Mouse (Mus musculus) cerebellum, adult (tissue): Measurements from ENCODE around the gene Ndufa11.

Experiments
- ATAC-seq: cut with Nextera tagmentation; 2 replicates; pipeline ENCODE4 v1.9.2; 2017; ENCODE audit warnings: mild to moderate bottlenecking, moderate library complexity, mixed read lengths; ENCODE audit not compliant: insufficient number of reproducible peaks, low FRiP score, low TSS enrichment

Gene Ndufa11

DNA sequence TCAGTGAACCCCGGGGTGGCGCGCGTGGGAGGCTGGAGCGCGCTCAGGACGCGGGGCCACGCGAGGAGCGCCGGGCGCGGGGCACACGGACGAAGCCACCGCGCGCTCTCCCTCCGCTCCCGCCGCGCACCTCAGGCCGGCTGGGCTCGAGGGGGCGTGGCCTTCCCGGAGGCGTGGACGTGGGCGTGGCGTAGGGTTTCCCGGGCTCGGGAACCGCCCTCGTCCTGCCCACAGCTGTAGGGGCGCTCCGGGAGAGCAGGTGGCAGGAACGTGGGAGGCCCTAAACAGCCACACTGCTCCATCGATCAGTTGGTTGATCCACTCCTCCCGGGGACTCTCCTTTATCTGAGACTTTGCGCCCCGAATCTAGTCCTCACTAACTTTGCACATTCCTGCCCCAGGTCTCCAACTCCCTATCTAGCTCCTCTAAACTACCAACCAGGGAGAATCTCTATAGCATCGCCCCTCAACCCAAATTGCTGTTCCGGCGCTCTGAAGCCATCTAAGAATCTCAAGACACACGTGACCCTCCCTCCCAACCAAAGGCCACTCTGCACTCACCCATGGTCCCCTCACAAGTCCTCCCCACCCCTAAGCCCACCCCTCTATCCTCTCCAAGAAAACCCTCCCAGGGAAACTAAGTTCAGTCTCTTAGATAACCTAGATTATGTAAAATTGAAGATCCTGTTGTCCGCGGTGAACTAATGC, 40.0 kb downstream of the Ndufa11 start, which contains the start of gene Nrtn:
Nrtn (minus strand) TSS at position 115 of the 708 bp plus-strand sequence.
- no peak for ATAC-seq

DNA sequence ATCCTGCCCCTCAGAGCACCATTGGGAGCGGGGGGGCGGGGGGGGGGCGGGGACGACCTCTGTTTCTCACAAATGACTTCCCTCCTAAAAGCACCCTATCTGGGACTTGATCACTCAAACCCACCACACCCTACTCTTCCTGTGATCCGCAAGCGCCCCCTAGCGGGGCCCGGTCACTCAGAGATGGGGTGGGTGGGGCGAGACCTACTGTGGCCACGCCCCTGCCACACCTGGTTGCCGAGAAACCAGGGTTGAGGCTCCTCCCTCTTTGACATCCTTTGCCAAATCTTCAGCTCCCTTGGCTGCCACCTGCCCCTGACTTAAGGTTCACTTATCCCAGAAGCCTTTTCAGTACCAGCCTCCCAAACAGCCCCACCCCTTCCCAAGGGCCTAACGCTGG, 40.6 kb downstream of the Ndufa11 start:
- no peak for ATAC-seq

DNA sequence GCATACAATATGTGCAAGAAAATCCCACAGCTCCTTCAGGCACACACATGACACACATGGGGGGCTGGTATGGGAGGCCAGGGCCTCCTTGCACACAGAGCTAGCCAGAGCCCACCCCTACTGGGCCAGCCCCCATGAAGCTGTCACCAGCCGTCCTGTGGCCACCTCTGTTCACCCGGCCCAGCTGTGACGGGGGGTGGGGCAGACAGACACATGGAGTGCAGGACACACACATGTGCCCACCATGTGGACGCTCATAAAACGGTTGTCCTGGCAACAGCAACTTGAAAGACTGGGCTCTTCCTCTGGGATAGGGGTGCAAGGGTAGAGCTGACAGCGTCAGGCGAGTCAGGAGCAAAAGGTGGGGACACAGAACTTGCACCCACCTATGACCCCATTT, 41.7 kb downstream of the Ndufa11 start:
- ATAC-seq = no peak

GRCm38 (mm10) chr17:56761077-56761476, 43.5 kb downstream of the Ndufa11 start:
- ATAC-seq = no peak

DNA sequence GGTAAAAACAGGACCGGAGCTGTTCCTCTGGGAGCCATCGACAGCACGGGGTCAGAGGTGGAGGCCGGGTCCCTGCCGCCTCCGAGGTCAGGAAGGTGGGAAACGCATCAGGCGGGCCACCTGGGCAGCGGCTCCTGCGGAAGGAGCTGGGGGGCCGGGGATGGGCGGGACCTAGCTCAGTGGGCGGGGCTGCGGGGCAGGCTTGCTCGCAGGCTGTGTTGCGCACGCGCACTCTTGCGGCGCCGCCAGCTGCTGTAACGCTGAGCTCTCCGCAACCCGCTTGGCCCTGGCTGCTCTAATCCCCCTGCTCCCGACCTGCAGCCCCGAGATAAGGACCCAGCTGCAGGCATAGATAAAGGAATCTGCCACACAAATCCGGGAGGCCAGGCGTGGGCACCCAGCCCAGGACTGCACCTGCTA, 44.4 kb downstream of the Ndufa11 start:
- peak; percentile 14; the same call in 1 of the 2 replicates for ATAC-seq

- no peak for ATAC-seq
Observed at GRCm38 (mm10) chr17:56762769-56763731, 45.5 kb downstream of the Ndufa11 start.

DNA sequence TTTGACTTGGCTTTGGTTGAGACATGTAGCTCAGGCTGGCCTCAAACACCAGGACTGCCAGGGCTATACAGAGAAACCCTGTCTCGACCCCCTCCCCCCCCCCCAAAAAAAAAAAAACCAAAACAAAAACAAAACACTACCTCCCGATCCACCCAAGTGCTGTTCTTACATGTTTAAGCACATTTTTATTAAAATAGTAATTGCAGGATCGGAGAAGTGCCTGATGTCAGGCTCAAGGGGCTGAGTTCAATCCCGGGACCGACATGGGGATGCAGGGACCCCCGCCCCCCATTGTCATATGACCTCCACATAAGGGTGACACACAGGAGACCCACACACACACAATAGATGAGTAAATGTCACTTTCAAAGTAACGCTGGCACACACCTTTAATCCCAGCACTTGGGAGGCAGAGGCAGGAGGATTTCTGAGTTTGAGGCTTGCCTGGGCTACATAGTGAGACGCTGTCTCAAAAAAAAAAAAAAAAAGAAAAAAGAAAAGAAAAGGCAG, 46.2 kb downstream of the Ndufa11 start:
- ATAC-seq = no peak

DNA sequence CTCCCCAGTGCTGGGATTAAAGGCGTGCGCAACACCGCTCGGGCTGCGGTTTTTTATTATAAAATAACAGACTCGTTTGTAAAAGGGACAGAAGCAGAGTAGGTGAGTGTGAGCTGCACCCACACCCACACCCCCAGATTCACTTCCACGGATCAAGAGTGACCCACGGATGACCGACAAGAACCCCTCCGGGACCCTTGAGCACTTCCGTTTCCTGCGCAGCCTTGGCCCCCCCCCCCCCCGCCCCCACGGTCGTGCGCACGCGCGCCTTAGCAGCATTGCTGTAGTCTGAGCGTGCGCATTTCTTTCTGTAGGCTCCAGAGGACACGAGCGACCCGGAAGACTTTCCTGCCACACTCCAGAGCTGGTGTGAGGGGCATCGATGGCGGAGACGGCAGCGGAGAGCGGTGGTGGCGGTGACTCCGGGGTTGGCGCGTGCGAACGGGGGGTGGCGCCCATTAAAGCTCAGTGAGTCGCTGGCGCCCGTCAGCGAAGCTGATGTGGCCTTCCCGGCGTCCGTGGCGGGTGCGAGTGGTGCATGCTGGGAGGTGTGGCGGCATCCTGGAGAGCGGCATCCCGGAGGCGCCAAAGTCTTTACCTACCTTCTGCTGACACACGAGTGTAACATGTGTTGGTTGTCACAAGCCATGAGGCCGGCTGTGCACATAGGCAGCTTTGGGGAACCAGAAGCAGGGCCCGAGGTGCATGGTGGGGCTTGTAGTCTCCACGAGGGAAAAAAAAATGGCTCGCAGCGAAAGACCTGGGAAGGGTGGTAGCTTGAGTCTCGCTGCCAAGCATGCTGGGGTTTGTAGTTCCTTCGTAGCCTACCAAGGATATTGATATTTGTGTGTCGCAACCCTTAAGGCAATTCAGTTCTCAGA, 47.1 kb downstream of the Ndufa11 start, which contains the start of gene Dus3l:
Dus3l (plus strand) TSS at position 284 of the 881 bp plus-strand sequence.
- peak; percentile 80 for ATAC-seq

DNA sequence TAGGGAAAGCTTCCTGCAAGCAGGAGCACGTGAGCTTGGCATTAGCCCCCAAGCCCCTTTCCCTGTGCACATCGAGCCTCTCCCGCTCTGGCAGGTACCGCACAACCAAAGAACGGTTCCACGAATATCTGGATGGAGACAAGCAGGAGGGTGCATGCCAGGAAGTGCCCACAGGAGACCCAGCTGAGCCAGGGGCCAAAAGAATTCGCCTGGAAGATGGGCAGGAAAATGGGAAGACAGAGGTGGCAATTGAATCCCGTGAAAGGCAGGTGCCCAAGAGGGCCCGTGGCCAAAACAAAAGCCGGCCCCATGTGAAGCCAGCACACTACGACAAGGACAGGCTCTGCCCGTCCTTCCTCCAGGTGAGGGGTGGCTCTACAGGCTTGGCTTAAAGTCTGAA, 47.9 kb downstream of the Ndufa11 start:
- 0 out of 2 replicates have a peak, but pooled peaks have one; percentile 0 for ATAC-seq

- no peak for ATAC-seq
Observed at GRCm38 (mm10) chr17:56766631-56767405, 49.3 kb downstream of the Ndufa11 start.

GRCm38 (mm10) chr17:56767531-56768135, 50.1 kb downstream of the Ndufa11 start:
- no peak for ATAC-seq

DNA sequence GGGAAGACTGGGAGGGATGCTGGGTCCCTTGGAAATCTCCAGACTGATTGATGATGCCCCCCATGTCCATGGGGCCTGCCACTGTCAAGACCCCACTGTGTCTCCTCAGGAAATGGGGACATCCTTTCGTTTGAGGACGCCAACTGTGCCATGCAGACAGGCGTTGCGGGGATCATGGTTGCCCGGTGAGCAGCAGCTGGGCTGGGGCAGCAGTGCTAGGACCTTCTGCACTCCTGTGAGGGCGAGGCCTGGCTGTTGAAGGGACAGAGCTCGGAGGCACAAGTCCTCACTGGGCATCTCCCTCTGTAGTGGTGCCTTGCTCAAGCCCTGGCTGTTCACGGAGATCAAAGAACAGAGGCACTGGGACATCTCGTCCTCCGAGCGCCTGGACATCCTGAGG, 51.4 kb downstream of the Ndufa11 start:
- no peak for ATAC-seq

- no peak for ATAC-seq
Observed at GRCm38 (mm10) chr17:56769950-56770349, 52.4 kb downstream of the Ndufa11 start, which contains the start of gene Prr22. Gene Prr22 (plus strand): TSS chr17:56770250.
